Mouse (Mus musculus) lung, embryonic 14.5 days (tissue): ENCODE results near the gene Socs1. TPM values are rescaled to one million over a fixed set of nuclear protein-coding genes. Genes with fewer than 3 reads are reported as not detected.

Experiments
- ATAC-seq: fragments of 200-750 bp; cut with Nextera tagmentation; 2 replicates; pipeline ENCODE4 v1.8.0; 2017; ENCODE audit warnings: mild to moderate bottlenecking, moderate TSS enrichment, moderate library complexity; ENCODE audit not compliant: insufficient read depth
- DNase-seq: peaks from one replicate; pipeline ENCODE4 v3.0.0-alpha.2; 2015
- H3K27ac ChIP-seq: fragments of 300-500 bp; sonication (generic); 2 replicates; pipeline ENCODE4 v1.5.1; 2014; ENCODE audit warnings: low read depth, mild to moderate bottlenecking, moderate library complexity
- H3K27me3 ChIP-seq: fragments of 300-500 bp; sonication (generic); 2 replicates; pipeline ENCODE4 v1.6.1; 2014; ENCODE audit warnings: low read length, control low read depth; ENCODE audit not compliant: insufficient read depth
- H3K36me3 ChIP-seq: fragments of 300-500 bp; sonication (generic); 2 replicates; pipeline ENCODE4 v1.6.1; 2014; ENCODE audit warnings: control low read depth; ENCODE audit not compliant: insufficient read depth
- H3K4me1 ChIP-seq: fragments of 300-500 bp; sonication (generic); 2 replicates; pipeline ENCODE4 v1.6.1; 2014; ENCODE audit warnings: antibody characterized with exemption, control low read depth; ENCODE audit not compliant: insufficient read depth
- H3K4me2 ChIP-seq: fragments of 300-500 bp; sonication (generic); 2 replicates; pipeline ENCODE4 v1.6.1; 2014; ENCODE audit warnings: mild to moderate bottlenecking
- H3K4me3 ChIP-seq: fragments of 300-500 bp; sonication (generic); 2 replicates; pipeline ENCODE4 v1.5.1; 2014; ENCODE audit warnings: low read depth, low read length
- H3K9ac ChIP-seq: fragments of 300-500 bp; sonication (generic); 2 replicates; pipeline ENCODE4 v1.6.1; 2014
- H3K9me3 ChIP-seq: fragments of 300-500 bp; sonication (generic); 2 replicates; pipeline ENCODE4 v1.6.1; 2016; ENCODE audit warnings: low read depth, low read length, control low read depth
- CTCF ChIP-seq: IDR thresholded peaks from 2 replicates; pipeline ENCODE4 v1.5.1; 2016; ENCODE audit warnings: antibody characterized with exemption, low read depth
- WGBS: fragments of 180-500 bp; shearing (Covaris S2); extraction: QIAGEN DNeasy Blood & Tissue Kit; methylation state at CpG from one replicate; pipeline ENCODE4 v1.1.7; 2014; 5-methylcytosine and 5-hydroxymethylcytosine counted together
- polyA plus RNA-seq: library from polyadenylated mRNA; unstranded; fragments of >200 nt; fragmentation: Nextera tagmentation; extraction: Ambion mirVana; gene quantifications from 2 replicates; pipeline ENCODE4 v1.2.1, GENCODE M21; 2014

Gene Socs1
- polyA plus RNA-seq, 1 experiment from 2014 or later = 9.1 TPM

- WGBS = 58% methylated on average over 2 of the region's 2 CpGs
These were observed 44.3 kb downstream of the Socs1 start for GRCm38 (mm10) chr16:10741082-10741481.

DNA sequence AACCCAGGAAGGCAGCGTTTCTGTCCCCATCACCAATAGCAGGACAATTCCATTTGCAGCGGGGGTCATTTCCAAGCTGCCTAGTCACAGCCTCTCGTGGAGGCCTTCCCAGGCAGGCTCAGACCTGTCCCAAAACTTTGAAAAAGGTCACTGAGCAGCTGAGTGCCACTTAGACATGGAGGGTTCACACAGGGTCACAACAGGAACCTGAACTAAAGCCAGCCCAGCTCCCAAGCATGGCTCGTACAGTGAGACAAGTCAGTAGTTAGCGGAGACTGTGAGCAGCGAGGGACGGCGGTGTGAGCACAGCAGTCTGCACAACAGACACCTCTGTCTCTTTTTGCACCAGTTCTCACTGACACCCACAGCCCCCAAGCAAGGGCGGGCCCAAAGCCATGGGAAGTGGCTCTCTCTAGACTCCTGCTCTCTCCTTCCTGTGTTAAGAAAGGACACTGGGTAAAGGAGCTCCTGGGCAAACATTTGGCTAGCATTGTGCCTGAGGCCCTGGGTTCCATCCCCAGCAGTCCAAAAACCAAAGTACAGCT lies 45.4 kb downstream of the Socs1 start:
- Histone ChIP-seq H3K4me3 (no peak overlapping the region), H3K9ac (no peak overlapping the region), H3K4me1 (peaks cover 16% of the 10 kb centered on the region; the same call in 1 of the 2 replicates), H3K27me3 (no peaks in the 10 kb centered on the region), H3K4me2 (no peak overlapping the region), H3K9me3 (no peaks in the 10 kb centered on the region), H3K36me3 (no peaks in the 10 kb centered on the region), H3K27ac (no peak overlapping the region)
- TF ChIP-seq CTCF = no peak
- 57% methylated on average over 9 of the region's 9 CpGs for WGBS
- ATAC-seq (no peak), DNase-seq (peak; percentile 25)

More at GRCm38 (mm10) chr16:10741082-10741481, 44.3 kb downstream of the Socs1 start:
- Histone ChIP-seq H3K4me1 (peaks cover 16% of the 10 kb centered on the region; the same call in 1 of the 2 replicates), H3K9ac (no peak overlapping the region), H3K36me3 (no peaks in the 10 kb centered on the region), H3K4me2 (no peak overlapping the region), H3K9me3 (no peaks in the 10 kb centered on the region), H3K4me3 (no peak overlapping the region), H3K27me3 (no peaks in the 10 kb centered on the region), H3K27ac (no peak overlapping the region; the same call in 1 of the 2 replicates)
- no peak for TF ChIP-seq CTCF
- ATAC-seq (peak; percentile 48; the same call in 1 of the 2 replicates), DNase-seq (peak; percentile 67)

DNA sequence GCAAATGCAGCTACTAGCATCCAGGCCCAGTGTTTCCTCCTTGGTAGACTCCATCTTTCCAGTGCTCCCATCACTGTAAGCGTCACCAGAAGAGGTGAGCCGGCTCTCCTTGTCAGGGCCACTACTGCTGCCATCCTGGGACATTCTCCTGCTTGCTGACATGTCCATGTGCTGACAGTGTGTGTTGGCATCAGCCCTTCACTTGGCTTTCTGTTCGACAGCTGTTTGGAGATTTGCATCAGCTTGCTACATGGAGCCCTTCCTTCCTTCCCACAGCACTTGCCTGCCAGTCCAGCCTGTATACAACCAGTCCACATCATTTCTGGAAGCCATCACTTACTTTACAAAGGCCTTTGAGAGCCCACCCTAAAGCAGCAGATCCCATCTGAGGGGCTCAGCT lies 46.5 kb downstream of the Socs1 start:
- Histone ChIP-seq H3K27ac (peak overlapping the region; percentile 81), H3K4me1 (peaks cover 16% of the 10 kb centered on the region; the same call in 1 of the 2 replicates)
- no peak for ATAC-seq

GRCm38 (mm10) chr16:10737571-10737970 lies 47.8 kb downstream of the Socs1 start:
- DNase-seq (peak; percentile 55), ATAC-seq (0 out of 2 replicates have a peak, but pooled peaks have one; percentile 21)
- Histone ChIP-seq H3K27me3 (no peaks in the 10 kb centered on the region), H3K36me3 (no peaks in the 10 kb centered on the region), H3K4me2 (no peak overlapping the region), H3K27ac (peak overlapping the region; percentile 81), H3K9me3 (no peaks in the 10 kb centered on the region), H3K4me1 (peaks cover 16% of the 10 kb centered on the region; the same call in 1 of the 2 replicates), H3K4me3 (no peak overlapping the region), H3K9ac (peak overlapping the region; percentile 16)
- TF ChIP-seq CTCF = no peak
- WGBS = 51% methylated on average over 2 of the region's 2 CpGs

More for the DNA sequence above, 46.5 kb downstream of the Socs1 start:
- WGBS = 72% methylated on average over 3 of the region's 3 CpGs
- no peaks in the 10 kb centered on the region for H3K36me3 ChIP-seq
- no peak for TF ChIP-seq CTCF
- H3K4me2 ChIP-seq = no peak overlapping the region
- H3K27me3 ChIP-seq = no peaks in the 10 kb centered on the region
- H3K9ac ChIP-seq = no peak overlapping the region
- no peaks in the 10 kb centered on the region for H3K9me3 ChIP-seq
- DNase-seq = no peak
- no peak overlapping the region for H3K4me3 ChIP-seq

GRCm38 (mm10) chr16:10736364-10736763 lies 49.0 kb downstream of the Socs1 start:
- H3K9ac ChIP-seq = no peak overlapping the region
- TF ChIP-seq CTCF = no peak
- H3K4me1 ChIP-seq = peaks cover 16% of the 10 kb centered on the region; the same call in 1 of the 2 replicates
- no peak overlapping the region for H3K4me2 ChIP-seq
- 51% methylated on average over 10 of the region's 10 CpGs for WGBS
- H3K36me3 ChIP-seq = no peaks in the 10 kb centered on the region
- ATAC-seq (no peak), DNase-seq (no peak)
- H3K27me3 ChIP-seq = no peaks in the 10 kb centered on the region
- no peaks in the 10 kb centered on the region for H3K9me3 ChIP-seq
- no peak overlapping the region for H3K4me3 ChIP-seq
- no peak overlapping the region for H3K27ac ChIP-seq

- peak; percentile 37 for DNase-seq
- no peak for TF ChIP-seq CTCF
- no peak overlapping the region for H3K4me2 ChIP-seq
- WGBS = 61% methylated on average over 2 of the region's 2 CpGs
- ATAC-seq = no peak
- no peak overlapping the region for H3K9ac ChIP-seq
- H3K36me3 ChIP-seq = no peaks in the 10 kb centered on the region
- no peaks in the 10 kb centered on the region for H3K9me3 ChIP-seq
- H3K27ac ChIP-seq = no peak overlapping the region
- no peak overlapping the region for H3K4me3 ChIP-seq
- no peaks in the 10 kb centered on the region for H3K27me3 ChIP-seq
- peaks cover 16% of the 10 kb centered on the region; the same call in 1 of the 2 replicates for H3K4me1 ChIP-seq
These were observed 49.6 kb downstream of the Socs1 start for GRCm38 (mm10) chr16:10735781-10736180.

DNA sequence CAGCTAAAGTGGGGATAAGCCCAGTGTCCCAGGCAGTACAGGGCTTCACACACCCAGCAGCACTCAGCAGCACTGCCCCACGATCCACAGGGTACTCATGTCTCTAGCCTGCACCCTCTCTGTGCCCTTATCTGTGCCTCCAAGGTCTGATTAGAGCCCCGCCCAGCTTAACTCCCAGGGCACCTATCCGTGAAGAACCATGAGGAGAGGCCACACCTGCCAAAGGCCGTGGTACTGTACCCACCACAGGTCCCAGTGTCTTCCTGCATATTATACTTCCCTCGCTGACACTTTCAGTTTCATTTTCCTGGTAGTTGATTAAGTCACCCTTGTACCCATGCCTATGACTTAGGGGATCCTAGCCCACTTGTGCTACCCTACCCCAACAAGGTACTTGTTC lies 52.9 kb downstream of the Socs1 start:
- Histone ChIP-seq H3K9ac (no peak overlapping the region), H3K27ac (no peak overlapping the region), H3K27me3 (no peaks in the 10 kb centered on the region), H3K36me3 (no peaks in the 10 kb centered on the region), H3K4me1 (peaks cover 4% of the 10 kb centered on the region), H3K9me3 (no peaks in the 10 kb centered on the region), H3K4me3 (no peak overlapping the region), H3K4me2 (no peak overlapping the region)
- WGBS = 74% methylated on average over 5 of the region's 5 CpGs
- DNase-seq (no peak), ATAC-seq (no peak)
- no peak for TF ChIP-seq CTCF

Other genes with a start within 250 kb of the Socs1 start
- gene Dexi, start 242.5 kb downstream of the Socs1 start, polyA plus RNA-seq = 29.0 and 32.2 TPM in 2 replicates
- 26.8 and 27.4 TPM in 2 replicates for gene Clec16a, start 240.2 kb downstream of the Socs1 start, polyA plus RNA-seq
- not detected in 2 replicates for gene Tnp2, start 3.1 kb upstream of the Socs1 start, polyA plus RNA-seq
- gene Prm3, start 5.4 kb upstream of the Socs1 start, polyA plus RNA-seq = not detected in 2 replicates
- not detected in 2 replicates for gene Prm2, start 10.6 kb upstream of the Socs1 start, polyA plus RNA-seq
- gene Prm1, start 20.3 kb upstream of the Socs1 start, polyA plus RNA-seq = not detected in 2 replicates
- gene Gm11172, start 27.4 kb upstream of the Socs1 start, polyA plus RNA-seq = not detected in 2 replicates
- gene Rmi2, start 49.5 kb upstream of the Socs1 start, polyA plus RNA-seq = 4.3 and 4.8 TPM in 2 replicates